Mouse (Mus musculus) hindbrain, embryonic 13.5 days (tissue): ENCODE results near the gene Selenon. TPM values are rescaled to one million over a fixed set of nuclear protein-coding genes. Genes with fewer than 3 reads are reported as not detected.
A peak's percentile ranks its signal among the peaks of the same experiment; 100 is the strongest.

Experiments used
- ATAC-seq: fragments of 200-750 bp; cut with Nextera tagmentation; 2 replicates; pipeline ENCODE4 v1.8.0; 2017; ENCODE audit warnings: moderate TSS enrichment; ENCODE audit not compliant: low FRiP score
- H3K27ac ChIP-seq: fragments of 300-500 bp; sonication (generic); 2 replicates; pipeline ENCODE4 v1.5.1; 2015; ENCODE audit warnings: inconsistent platforms, mild to moderate bottlenecking, moderate library complexity
- H3K27me3 ChIP-seq: fragments of 300-500 bp; sonication (generic); 2 replicates; pipeline ENCODE4 v1.6.1; 2015; ENCODE audit warnings: mild to moderate bottlenecking, inconsistent platforms
- H3K36me3 ChIP-seq: fragments of 300-500 bp; sonication (generic); 2 replicates; pipeline ENCODE4 v1.6.1; 2015; ENCODE audit warnings: mild to moderate bottlenecking, inconsistent platforms
- H3K4me1 ChIP-seq: fragments of 300-500 bp; sonication (generic); replicated peaks from 2 replicates; pipeline ENCODE4 v1.6.1; 2015; ENCODE audit warnings: inconsistent platforms
- H3K4me2 ChIP-seq: fragments of 300-500 bp; sonication (generic); 2 replicates; pipeline ENCODE4 v1.6.1; 2015; ENCODE audit warnings: inconsistent platforms, mild to moderate bottlenecking, moderate library complexity
- H3K4me3 ChIP-seq: fragments of 300-500 bp; sonication (generic); 2 replicates; pipeline ENCODE4 v1.5.1; 2015; ENCODE audit warnings: mild to moderate bottlenecking, inconsistent platforms
- H3K9ac ChIP-seq: fragments of 300-500 bp; sonication (generic); 2 replicates; pipeline ENCODE4 v1.6.1; 2015; ENCODE audit warnings: mild to moderate bottlenecking, inconsistent platforms
- H3K9me3 ChIP-seq: fragments of 300-500 bp; sonication (generic); 2 replicates; pipeline ENCODE4 v1.6.1; 2016; ENCODE audit warnings: inconsistent platforms
- WGBS: fragments of 180-500 bp; shearing (Covaris S2); methylation state at CpG from one replicate; pipeline ENCODE4 v1.1.7; 2015; 5-methylcytosine and 5-hydroxymethylcytosine counted together
- polyA plus RNA-seq: library from polyadenylated mRNA; unstranded; fragments of >200 nt; fragmentation: Nextera tagmentation; extraction: Ambion mirVana; gene quantifications from 2 replicates; pipeline ENCODE4 v1.2.1, GENCODE M21; 2015

The Selenon gene
- polyA plus RNA-seq, 1 experiment from 2014 or later: 9.5 TPM

DNA sequence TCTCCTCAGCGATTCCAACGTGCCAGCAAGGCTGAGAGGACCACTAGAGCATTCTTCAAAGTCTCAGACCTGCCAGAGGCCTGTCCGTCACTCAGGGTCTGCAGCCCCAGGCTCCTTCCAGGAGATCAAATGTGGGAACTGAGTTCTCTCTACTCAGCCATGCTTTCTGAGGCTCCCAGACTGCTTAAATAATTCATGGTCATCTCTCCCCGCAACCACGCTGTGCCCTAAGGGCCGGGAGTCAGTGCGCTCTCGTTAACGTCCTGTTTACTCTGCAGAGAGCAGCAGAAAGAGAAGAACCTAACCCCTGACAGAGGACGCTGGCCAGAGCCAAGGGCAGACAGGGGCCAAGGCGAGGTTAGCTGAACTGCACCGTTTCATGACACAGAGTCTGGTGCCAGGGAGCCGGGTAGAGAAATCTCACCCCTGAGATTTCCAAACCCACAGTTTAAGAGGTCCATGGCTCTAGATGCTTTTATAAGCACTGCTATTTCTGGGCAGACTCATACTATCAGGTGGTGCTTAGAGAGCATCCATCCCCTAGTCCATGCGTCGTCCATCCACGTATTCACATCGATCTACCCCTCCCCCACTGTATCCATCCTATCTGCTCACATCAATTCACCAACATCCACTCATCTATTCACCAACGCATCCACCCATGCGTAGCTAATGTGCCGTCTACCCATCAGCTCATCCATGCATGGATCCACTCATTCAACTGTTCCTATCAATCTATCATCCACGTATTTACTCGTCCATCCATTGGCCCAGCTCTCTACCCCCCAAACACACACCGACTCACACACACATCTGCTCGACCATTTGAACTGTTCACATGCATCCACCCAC is 20.7 kb upstream of the Selenon start:
- H3K4me1 ChIP-seq: peaks cover 46% of the 10 kb centered on the region
- peak overlapping the region; percentile 42; the same call in 1 of the 2 replicates for H3K27ac ChIP-seq
- no peak for ATAC-seq
- 70% methylated on average over 24 of the region's 24 CpGs for WGBS
- H3K9ac ChIP-seq: no peak overlapping the region
- H3K9me3 ChIP-seq: no peaks in the 10 kb centered on the region
- no peak overlapping the region for H3K4me3 ChIP-seq
- peaks cover 4% of the 10 kb centered on the region; the same call in 1 of the 2 replicates for H3K27me3 ChIP-seq
- H3K36me3 ChIP-seq: 0 out of 2 replicates have a peak, but pooled peaks cover 3% of the 10 kb centered on the region
- no peak overlapping the region for H3K4me2 ChIP-seq

DNA sequence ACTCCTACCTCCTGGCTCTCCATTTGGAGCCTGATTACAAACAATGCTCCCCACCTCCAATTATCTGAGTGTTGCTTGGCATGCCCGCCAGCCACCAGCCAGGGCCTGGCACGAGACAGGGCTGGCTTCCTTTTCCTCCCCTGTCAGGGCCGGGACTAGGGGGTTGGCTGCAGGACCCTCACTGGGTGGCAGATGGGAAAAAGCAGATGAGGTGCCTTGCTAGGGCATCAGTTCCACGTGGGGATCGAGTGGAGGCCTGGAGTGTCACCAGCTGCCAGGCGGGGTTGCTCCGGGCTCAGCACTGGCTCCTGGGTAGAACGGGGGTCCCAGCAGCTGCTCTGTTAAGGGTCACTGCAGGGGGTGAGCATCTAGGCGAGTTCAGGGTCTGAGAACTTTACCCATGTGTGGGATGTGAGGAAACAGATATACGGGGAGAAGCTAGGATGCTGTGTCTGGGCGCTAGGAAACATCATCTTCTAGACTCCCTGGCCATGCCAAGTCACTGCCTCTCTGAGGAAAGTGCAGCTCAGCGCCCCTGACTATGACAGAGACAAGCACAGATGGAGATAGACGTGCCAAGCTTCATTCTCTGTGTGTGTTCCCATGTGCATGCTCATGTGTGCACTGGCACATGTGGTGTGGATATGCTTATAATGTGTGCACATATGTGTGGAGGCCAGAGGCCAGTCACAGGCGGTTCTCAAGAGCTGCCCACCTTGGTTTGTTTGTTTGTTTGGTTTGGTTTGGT is 18.9 kb upstream of the Selenon start:
- Histone ChIP-seq H3K9ac (no peak overlapping the region), H3K4me3 (no peak overlapping the region), H3K36me3 (0 out of 2 replicates have a peak, but pooled peaks cover 4% of the 10 kb centered on the region), H3K27ac (peak overlapping the region; percentile 67), H3K9me3 (no peaks in the 10 kb centered on the region), H3K4me1 (peaks cover 47% of the 10 kb centered on the region), H3K27me3 (peaks cover 4% of the 10 kb centered on the region; the same call in 1 of the 2 replicates), H3K4me2 (no peak overlapping the region)
- ATAC-seq: no peak
- 52% methylated on average over 14 of the region's 14 CpGs for WGBS

DNA sequence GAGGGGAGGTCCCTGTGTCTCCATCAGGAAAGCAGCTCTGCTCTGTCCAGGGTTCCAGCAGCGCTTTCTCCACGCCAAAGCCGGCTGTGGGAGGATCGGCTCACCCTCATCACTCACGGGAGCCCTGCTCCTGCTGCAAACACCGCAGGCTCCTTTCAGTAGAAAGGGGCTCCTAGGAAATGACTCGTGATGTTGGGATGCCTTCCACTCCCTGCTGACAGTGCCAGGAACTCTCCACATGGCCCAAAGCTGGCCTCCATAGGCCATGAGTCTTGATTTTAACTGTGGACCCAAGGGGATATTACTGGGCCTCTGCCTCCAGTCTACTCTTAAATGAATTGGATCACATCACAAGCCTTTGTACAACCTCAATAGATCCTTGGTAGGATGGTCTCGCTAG is 17.9 kb upstream of the Selenon start:
- ATAC-seq: no peak

GRCm38 (mm10) chr4:134569205-134569604 is 17.2 kb upstream of the Selenon start:
- Histone ChIP-seq H3K4me3 (no peak overlapping the region), H3K4me2 (no peak overlapping the region), H3K9me3 (no peaks in the 10 kb centered on the region), H3K9ac (no peak overlapping the region), H3K4me1 (peaks cover 40% of the 10 kb centered on the region), H3K36me3 (peaks cover 13% of the 10 kb centered on the region), H3K27ac (no peak overlapping the region), H3K27me3 (peaks cover 4% of the 10 kb centered on the region; the same call in 1 of the 2 replicates)
- 74% methylated on average over 6 of the region's 6 CpGs for WGBS
- no peak for ATAC-seq

More for the DNA sequence above, 17.9 kb upstream of the Selenon start:
- 77% methylated on average over 8 of the region's 8 CpGs for WGBS
- Histone ChIP-seq H3K4me2 (no peak overlapping the region), H3K4me3 (no peak overlapping the region), H3K27me3 (peaks cover 4% of the 10 kb centered on the region; the same call in 1 of the 2 replicates), H3K36me3 (peaks cover 11% of the 10 kb centered on the region), H3K4me1 (peaks cover 40% of the 10 kb centered on the region), H3K9me3 (no peaks in the 10 kb centered on the region), H3K27ac (peak overlapping the region; percentile 67), H3K9ac (no peak overlapping the region)

DNA sequence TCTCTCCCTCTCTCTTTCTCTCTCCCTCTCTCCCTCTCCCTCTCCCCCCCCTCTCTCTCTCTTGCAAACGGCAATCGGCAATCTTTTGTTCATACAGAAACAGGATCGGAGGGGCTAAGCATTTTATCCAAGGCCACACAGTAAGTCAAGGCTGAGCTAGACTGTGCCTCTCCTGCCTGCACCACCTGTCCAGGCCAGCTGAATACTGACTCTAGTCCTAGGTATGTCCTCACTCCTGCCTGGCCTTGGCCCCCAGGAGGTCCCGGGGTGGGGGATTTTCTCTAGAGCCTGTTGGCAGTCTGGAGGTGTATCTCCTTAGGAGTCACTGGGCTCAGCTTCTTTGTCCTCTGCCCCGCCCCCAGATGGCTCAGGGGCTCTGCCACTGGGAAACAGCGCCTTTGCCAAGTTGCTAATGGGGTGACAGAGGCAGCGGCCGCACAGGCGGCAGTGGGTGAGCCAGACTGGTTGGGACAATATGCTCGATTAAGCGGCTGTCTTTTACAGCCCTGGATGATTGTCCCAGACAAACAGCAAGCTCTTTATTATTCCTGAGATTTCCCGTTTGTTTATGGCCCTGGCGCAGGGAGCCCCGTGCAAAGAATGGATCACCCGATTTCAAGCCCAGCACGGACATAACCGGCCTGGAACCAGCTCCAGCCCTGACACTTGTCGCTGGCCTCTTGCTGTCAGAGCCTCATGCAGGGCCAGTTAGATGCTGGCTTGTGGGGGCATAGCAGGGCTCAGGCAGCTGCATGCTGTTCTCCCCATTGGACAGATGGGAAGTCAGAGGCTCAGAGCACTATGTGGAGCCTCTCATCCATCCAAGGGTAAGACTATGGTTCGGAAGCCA is 15.6 kb upstream of the Selenon start:
- Histone ChIP-seq H3K27ac (peak overlapping the region; percentile 78), H3K4me3 (no peak overlapping the region), H3K4me1 (peaks cover 35% of the 10 kb centered on the region), H3K9me3 (no peaks in the 10 kb centered on the region), H3K27me3 (peaks cover 4% of the 10 kb centered on the region; the same call in 1 of the 2 replicates), H3K9ac (0 out of 2 replicates have a peak overlapping the region, but pooled peaks have one; percentile 19), H3K36me3 (peaks cover 22% of the 10 kb centered on the region), H3K4me2 (no peak overlapping the region)
- peak; percentile 70 for ATAC-seq
- WGBS: 24% methylated on average over 19 of the region's 19 CpGs

DNA sequence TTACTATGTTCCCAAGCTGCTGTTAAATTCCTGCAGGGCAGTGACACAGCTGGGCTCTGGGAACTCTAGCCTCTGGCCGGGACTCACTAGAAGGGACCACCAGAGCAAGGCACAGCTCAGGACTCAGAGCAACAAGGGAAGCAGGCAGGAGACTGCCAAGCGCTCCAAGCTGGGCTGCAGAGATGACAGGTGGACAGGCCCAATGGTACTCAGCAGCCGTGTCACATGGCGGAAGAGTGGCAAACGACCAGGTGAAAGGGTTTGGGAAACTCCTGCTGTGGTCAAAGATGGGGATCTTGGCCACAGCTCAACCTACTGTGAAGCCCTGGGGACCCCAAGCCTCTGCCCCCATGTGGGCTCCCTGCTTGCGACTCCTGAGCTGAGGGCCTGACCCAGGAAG is 12.1 kb upstream of the Selenon start:
- no peaks in the 10 kb centered on the region for H3K9me3 ChIP-seq
- WGBS: 89% methylated on average over 6 of the region's 6 CpGs
- no peak overlapping the region for H3K9ac ChIP-seq
- H3K4me2 ChIP-seq: no peak overlapping the region
- peaks cover 3% of the 10 kb centered on the region; the same call in 1 of the 2 replicates for H3K27me3 ChIP-seq
- ATAC-seq: no peak
- no peak overlapping the region for H3K27ac ChIP-seq
- no peak overlapping the region for H3K4me3 ChIP-seq
- H3K36me3 ChIP-seq: peaks cover 25% of the 10 kb centered on the region
- peaks cover 14% of the 10 kb centered on the region for H3K4me1 ChIP-seq

- no peak overlapping the region for H3K4me3 ChIP-seq
- no peak overlapping the region for H3K27ac ChIP-seq
- no peak overlapping the region for H3K4me2 ChIP-seq
- peaks cover 25% of the 10 kb centered on the region for H3K36me3 ChIP-seq
- no peaks in the 10 kb centered on the region for H3K9me3 ChIP-seq
- H3K9ac ChIP-seq: no peak overlapping the region
- 89% methylated on average over 16 of the region's 16 CpGs for WGBS
- ATAC-seq: no peak
- H3K4me1 ChIP-seq: peaks cover 15% of the 10 kb centered on the region
- no peaks in the 10 kb centered on the region for H3K27me3 ChIP-seq
These were observed 11.7 kb upstream of the Selenon start for GRCm38 (mm10) chr4:134563624-134564023.

GRCm38 (mm10) chr4:134562014-134562413 is 10.0 kb upstream of the Selenon start:
- H3K9ac ChIP-seq: no peak overlapping the region
- WGBS: 76% methylated on average over 2 of the region's 2 CpGs
- peaks cover 25% of the 10 kb centered on the region for H3K36me3 ChIP-seq
- no peak overlapping the region for H3K4me3 ChIP-seq
- no peaks in the 10 kb centered on the region for H3K9me3 ChIP-seq
- peaks cover 13% of the 10 kb centered on the region for H3K4me1 ChIP-seq
- no peak overlapping the region for H3K4me2 ChIP-seq
- ATAC-seq: no peak
- no peak overlapping the region for H3K27ac ChIP-seq
- no peaks in the 10 kb centered on the region for H3K27me3 ChIP-seq

GRCm38 (mm10) chr4:134560699-134561098 is 8.7 kb upstream of the Selenon start:
- Histone ChIP-seq H3K27ac (no peak overlapping the region), H3K9me3 (no peaks in the 10 kb centered on the region), H3K9ac (no peak overlapping the region), H3K27me3 (no peaks in the 10 kb centered on the region), H3K4me1 (peaks cover 15% of the 10 kb centered on the region), H3K4me3 (no peak overlapping the region), H3K36me3 (peaks cover 23% of the 10 kb centered on the region), H3K4me2 (no peak overlapping the region)
- WGBS: 96% methylated on average over 8 of the region's 8 CpGs
- no peak for ATAC-seq

GRCm38 (mm10) chr4:134559154-134559553 is 7.2 kb upstream of the Selenon start:
- WGBS: 83% methylated on average over 7 of the region's 7 CpGs

GRCm38 (mm10) chr4:134558570-134559113 is 6.7 kb upstream of the Selenon start:
- 52% methylated on average over 9 of the region's 9 CpGs for WGBS
- Histone ChIP-seq H3K9me3 (no peaks in the 10 kb centered on the region), H3K9ac (no peak overlapping the region), H3K4me3 (no peak overlapping the region), H3K4me1 (peaks cover 20% of the 10 kb centered on the region), H3K4me2 (no peak overlapping the region), H3K36me3 (peaks cover 7% of the 10 kb centered on the region; the same call in 1 of the 2 replicates), H3K27ac (no peak overlapping the region), H3K27me3 (no peaks in the 10 kb centered on the region)
- no peak for ATAC-seq

More at GRCm38 (mm10) chr4:134559154-134559553, 7.2 kb upstream of the Selenon start:
- Histone ChIP-seq H3K4me2 (no peak overlapping the region), H3K9me3 (no peaks in the 10 kb centered on the region), H3K4me3 (no peak overlapping the region), H3K27me3 (no peaks in the 10 kb centered on the region), H3K36me3 (peaks cover 12% of the 10 kb centered on the region), H3K9ac (no peak overlapping the region), H3K27ac (no peak overlapping the region), H3K4me1 (peaks cover 20% of the 10 kb centered on the region)
- ATAC-seq: no peak
